Mouse (Mus musculus) E14TG2a.4 (cell line): ENCODE measurements around the gene Trim10.

ENCODE experiments used
- H3K27me3 ChIP-seq: 2 replicates; pipeline ENCODE4 v1.6.1; 2014; ENCODE audit warnings: low read length, control low read depth; ENCODE audit not compliant: insufficient read depth
- H3K36me3 ChIP-seq: 2 replicates; pipeline ENCODE4 v1.6.1; 2014; ENCODE audit warnings: low read length, control low read depth; ENCODE audit not compliant: insufficient read depth
- H3K4me1 ChIP-seq: replicated peaks from 2 replicates; pipeline ENCODE4 v1.6.1; 2014; ENCODE audit warnings: low read depth, low read length, control low read depth
- H3K4me3 ChIP-seq: replicated peaks from 2 replicates; pipeline ENCODE4 v1.5.1; 2014; ENCODE audit warnings: mild to moderate bottlenecking, low read length
- H3K9me3 ChIP-seq: 2 replicates; pipeline ENCODE4 v1.6.1; 2014; ENCODE audit warnings: low read length, control low read depth
- CTCF ChIP-seq: conservative IDR thresholded peaks from 2 replicates; pipeline ENCODE4 v1.5.1; 2014; ENCODE audit warnings: low read length
- NANOG ChIP-seq: IDR thresholded peaks from 2 replicates; pipeline ENCODE4 v1.6.1; 2014; ENCODE audit warnings: borderline replicate concordance, low read length, mixed read lengths
- POU5F1 ChIP-seq: IDR thresholded peaks from 2 replicates; pipeline ENCODE4 v1.6.1; 2014; ENCODE audit warnings: low read length, borderline replicate concordance

Gene Trim10

DNA sequence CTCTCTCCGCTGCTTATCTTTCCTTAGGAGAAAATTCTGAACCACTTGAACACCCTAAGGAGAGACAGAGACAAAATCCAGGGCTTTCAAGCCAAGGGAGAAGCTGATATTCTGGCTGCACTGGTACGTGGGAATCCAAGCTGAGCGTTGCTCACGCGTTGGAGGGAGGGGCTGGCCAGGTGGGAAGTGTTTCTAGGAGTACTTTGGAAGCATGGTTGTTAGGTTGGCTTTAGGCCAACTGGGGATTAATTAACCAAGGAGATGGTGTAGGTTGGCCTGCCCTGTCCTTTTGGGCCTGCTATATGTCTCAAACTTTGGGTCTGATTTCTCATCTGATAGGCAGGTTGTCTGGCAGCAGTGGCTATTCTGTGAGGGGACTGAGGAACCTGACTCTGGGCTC lies 18.2 kb upstream of the Trim10 start:
- H3K9me3 ChIP-seq, result no peaks in the 10 kb centered on the region
- no peaks in the 10 kb centered on the region for H3K27me3 ChIP-seq
- TF ChIP-seq POU5F1 (no peak), NANOG (no peak), CTCF (no peak)
- no peak overlapping the region for H3K4me3 ChIP-seq
- peaks cover 47% of the 10 kb centered on the region for H3K4me1 ChIP-seq
- peaks cover 89% of the 10 kb centered on the region for H3K36me3 ChIP-seq

DNA sequence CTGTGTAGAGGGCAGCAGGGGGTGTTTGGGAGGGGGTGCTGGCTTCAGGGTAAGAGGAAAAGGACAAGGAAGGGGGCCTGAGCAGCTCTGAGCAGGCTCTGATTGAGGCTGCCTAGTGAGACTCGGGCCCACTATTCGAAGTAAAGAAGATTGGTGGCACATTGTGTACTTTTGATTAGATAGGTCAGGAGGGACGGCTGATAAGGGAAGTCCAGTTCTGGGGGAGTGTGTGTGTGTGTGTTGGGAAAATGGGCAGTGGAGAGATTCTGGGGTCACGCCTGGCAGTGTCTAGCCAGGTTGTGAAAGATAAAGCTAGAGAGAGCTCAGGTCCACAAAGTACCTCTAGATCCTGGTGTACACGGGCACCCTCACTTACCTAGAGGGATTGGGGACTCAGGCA lies 17.7 kb upstream of the Trim10 start:
- no peak for TF ChIP-seq NANOG
- no peak for TF ChIP-seq CTCF
- no peak for TF ChIP-seq POU5F1
- no peak overlapping the region for H3K4me3 ChIP-seq
- H3K36me3 ChIP-seq, result peaks cover 89% of the 10 kb centered on the region
- peaks cover 43% of the 10 kb centered on the region for H3K4me1 ChIP-seq
- no peaks in the 10 kb centered on the region for H3K27me3 ChIP-seq
- H3K9me3 ChIP-seq, result no peaks in the 10 kb centered on the region

DNA sequence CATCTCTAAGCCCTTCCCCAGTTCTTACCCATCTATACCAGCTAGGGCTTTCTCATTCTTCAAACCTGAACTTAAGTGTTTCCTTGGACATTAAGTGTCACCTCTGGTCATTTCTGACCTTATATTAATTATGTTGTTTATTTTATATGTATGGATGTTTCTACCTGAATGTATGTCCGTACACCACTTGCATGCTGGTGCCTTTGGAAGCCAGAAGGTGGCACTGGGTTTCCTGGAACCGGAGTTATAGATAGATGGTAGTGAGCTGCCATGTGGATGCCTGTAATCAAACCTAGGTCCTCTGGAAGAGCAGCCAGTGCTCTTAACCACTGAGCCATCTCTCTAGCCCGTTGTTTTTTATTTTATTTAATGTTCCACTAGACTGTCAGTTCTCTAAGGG lies 13.9 kb upstream of the Trim10 start:
- Histone ChIP-seq H3K36me3 (peaks cover 96% of the 10 kb centered on the region), H3K4me1 (peaks cover 23% of the 10 kb centered on the region), H3K27me3 (no peaks in the 10 kb centered on the region), H3K4me3 (no peak overlapping the region), H3K9me3 (no peaks in the 10 kb centered on the region)
- no peak for TF ChIP-seq CTCF
- TF ChIP-seq POU5F1, result no peak
- TF ChIP-seq NANOG, result no peak

DNA sequence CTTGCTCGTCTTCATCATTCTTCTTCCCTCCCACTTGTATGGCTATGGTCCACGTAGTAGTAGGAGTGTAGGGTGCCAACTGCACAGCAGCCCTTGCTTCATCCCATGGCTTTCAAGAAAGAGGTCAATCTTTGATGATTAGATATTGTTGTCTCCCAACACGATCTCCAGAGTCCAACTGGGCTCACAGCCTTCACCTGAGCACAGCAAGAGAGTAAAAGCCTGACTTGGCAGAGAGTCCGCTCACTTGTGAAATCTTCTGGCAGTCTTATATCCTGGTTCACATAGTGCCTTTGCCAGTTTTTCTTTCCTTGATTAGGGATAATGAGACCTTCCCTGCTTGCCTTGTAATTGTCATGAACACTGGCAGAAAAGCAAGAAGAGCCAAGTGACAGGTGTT lies 13.1 kb upstream of the Trim10 start:
- TF ChIP-seq CTCF (no peak), POU5F1 (no peak), NANOG (no peak)
- H3K9me3 ChIP-seq, result no peaks in the 10 kb centered on the region
- peaks cover 89% of the 10 kb centered on the region for H3K36me3 ChIP-seq
- H3K4me1 ChIP-seq, result peaks cover 21% of the 10 kb centered on the region
- no peaks in the 10 kb centered on the region for H3K27me3 ChIP-seq
- H3K4me3 ChIP-seq, result no peak overlapping the region

DNA sequence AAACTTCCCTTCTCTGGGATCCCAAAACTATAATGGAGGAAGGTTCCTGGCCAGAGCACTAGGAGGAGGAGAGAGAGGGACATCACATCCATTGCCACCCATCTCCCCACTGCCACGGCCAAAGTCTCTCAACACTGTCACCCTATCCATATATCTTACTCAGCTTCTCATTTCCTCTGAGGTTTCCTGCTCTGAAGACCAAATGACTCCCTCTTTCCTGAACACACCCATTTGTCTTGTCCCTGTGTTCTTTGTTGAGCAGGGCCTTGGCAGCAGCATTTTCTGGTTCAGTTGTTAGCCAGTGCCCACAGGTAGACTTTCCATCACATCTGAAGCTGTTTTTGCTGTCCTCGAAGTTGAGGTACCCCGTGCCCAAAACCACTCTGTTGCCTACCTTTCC lies 11.2 kb upstream of the Trim10 start:
- no peak overlapping the region for H3K4me3 ChIP-seq
- no peak for TF ChIP-seq CTCF
- H3K27me3 ChIP-seq, result no peaks in the 10 kb centered on the region
- peaks cover 69% of the 10 kb centered on the region for H3K36me3 ChIP-seq
- H3K9me3 ChIP-seq, result no peaks in the 10 kb centered on the region
- H3K4me1 ChIP-seq, result peaks cover 19% of the 10 kb centered on the region

DNA sequence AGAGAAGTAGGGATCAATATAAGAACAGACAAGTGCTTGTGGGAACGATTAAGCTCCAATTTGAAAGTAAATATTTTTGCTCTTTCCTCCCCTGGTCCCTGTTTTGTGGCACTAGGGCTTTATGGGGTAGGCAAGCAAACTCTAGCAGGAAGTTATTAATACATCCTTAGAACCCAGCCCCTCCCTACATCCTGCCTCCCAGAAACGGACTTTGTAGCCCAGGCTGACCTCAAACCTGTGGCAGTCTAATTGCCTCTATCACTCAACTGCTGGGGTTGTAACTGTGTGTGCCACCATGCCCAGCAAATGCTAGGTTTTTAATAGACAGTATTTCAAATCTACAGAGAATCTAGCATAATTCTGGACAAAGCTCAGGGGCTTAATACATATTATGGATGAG lies 7.7 kb upstream of the Trim10 start:
- TF ChIP-seq NANOG, result no peak
- TF ChIP-seq POU5F1, result no peak
- TF ChIP-seq CTCF, result no peak
- Histone ChIP-seq H3K27me3 (peaks cover 22% of the 10 kb centered on the region), H3K9me3 (no peaks in the 10 kb centered on the region), H3K36me3 (peaks cover 34% of the 10 kb centered on the region), H3K4me3 (no peak overlapping the region), H3K4me1 (peaks cover 10% of the 10 kb centered on the region)

DNA sequence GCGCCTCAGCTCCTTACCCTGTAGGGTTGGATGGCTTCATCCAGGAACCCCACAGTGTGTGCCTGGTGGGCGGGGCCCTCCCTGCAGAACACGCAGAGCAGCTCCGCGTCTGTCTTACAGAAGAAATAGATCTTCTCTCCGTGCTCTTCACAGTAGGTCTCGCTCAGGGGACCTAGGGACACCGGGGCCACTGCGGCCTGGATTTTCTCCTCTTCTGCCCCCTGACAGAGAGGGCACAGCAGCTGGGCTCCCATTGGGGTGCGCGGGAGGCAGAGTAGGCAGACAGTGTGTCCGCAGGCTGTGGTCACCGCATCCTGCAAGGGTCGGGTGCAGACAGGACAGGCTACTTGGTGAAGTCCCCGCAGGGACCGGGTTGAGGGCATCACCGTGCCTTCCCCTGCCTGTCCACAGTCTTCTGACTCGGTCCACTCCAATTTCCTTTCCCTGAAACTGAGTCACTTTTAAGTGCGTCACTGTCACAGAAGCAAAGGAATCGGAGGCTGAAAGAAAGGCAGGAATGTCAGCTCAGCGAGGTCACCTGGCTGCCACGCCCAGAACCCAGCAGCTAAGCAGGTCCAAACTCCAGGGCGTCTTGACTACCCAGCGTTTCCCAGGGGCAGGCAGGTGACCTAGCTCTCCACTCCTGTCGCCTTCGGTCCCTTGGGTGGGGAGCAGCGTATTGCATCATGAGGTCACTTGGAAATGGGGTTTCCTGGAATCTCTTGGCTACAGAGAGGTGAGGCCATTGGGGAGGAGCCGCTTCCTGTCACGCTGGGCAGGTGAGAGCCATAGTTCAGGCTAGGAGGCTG lies 2.5 kb upstream of the Trim10 start, which contains the start of gene Trim15:
TSS of gene Trim15 (minus strand) at position 492 of the 809 bp plus-strand sequence.
- H3K9me3 ChIP-seq, result no peaks in the 10 kb centered on the region
- H3K36me3 ChIP-seq, result no peaks in the 10 kb centered on the region
- TF ChIP-seq CTCF (no peak), NANOG (no peak), POU5F1 (no peak)
- peaks cover 52% of the 10 kb centered on the region for H3K27me3 ChIP-seq
- H3K4me3 ChIP-seq, result peak within 1 kb of the TSS; percentile 74
- H3K4me1 ChIP-seq, result peaks cover 19% of the 10 kb centered on the region

DNA sequence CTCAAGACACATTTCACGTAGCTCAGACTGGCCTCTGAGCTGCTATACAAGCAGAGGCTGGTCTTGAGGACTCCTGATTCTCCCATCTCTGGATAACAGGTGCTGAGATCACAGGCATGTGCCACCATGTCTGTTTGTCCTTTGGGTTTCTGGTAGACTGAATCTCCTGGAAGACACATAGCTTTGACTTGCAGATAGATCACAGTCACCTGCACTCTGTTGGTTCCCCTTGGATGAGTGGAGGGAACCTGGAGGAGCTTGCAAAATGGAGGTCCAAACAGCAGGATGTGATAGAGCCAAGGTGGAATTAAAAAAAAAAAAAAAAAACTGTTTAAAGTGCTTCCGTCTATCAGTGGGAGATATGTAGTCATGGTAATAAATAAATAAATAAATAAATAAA lies 538 bp upstream of the Trim10 start:
- peaks cover 62% of the 10 kb centered on the region for H3K27me3 ChIP-seq
- TF ChIP-seq NANOG, result no peak
- TF ChIP-seq POU5F1, result no peak
- H3K4me1 ChIP-seq, result peaks cover 19% of the 10 kb centered on the region
- H3K36me3 ChIP-seq, result no peaks in the 10 kb centered on the region
- H3K9me3 ChIP-seq, result no peaks in the 10 kb centered on the region
- no peak overlapping the region for H3K4me3 ChIP-seq

DNA sequence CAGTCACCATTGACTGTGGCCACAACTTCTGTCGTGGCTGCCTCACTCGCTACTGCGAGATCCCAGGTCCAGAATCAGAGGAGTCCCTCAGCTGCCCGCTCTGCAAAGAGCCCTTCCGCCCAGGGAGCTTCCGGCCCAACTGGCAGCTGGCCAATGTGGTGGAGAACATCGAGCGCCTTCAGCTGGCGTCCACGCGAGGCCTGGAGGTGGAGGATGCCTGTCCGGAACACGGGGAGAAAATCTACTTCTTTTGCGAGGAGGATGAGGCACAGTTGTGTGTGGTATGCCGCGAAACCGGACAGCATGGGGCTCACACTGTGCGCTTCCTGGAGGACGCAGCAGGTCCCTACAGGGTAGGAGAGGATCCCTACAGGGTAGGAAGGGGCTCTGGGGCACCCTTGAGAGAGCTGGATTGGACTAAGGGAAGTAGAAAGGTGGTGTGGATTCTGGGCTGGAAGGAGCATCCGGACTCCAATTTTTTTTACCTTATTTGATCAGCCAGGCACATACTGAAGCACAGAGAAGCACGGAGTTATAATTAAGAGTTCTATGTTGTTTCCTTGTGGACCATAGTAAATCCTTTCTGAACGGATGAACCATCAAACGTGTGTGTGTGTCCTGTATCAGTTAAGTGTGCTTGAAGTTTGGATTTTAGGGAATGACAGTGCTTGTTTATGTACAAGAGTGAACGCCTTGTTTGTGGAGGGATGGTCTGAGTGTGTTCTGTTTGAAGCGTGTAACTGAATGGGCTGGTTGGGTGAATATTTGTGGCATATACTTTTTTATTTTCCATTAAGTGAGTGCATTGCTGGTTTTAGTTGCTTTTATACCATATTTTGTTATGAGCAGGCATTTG lies 809 bp downstream of the Trim10 start:
- Histone ChIP-seq H3K4me3 (peak overlapping the region; percentile 37; the same call in 1 of the 2 replicates), H3K27me3 (peaks cover 53% of the 10 kb centered on the region), H3K4me1 (peaks cover 19% of the 10 kb centered on the region), H3K9me3 (no peaks in the 10 kb centered on the region), H3K36me3 (no peaks in the 10 kb centered on the region)
- TF ChIP-seq NANOG, result no peak
- TF ChIP-seq CTCF, result no peak
- no peak for TF ChIP-seq POU5F1
